Mouse (Mus musculus): ENCODE results near the gene Slco6d1.
"Not testable (repeated sequence)": the region's sequence is repeated elsewhere in the genome, so short reads cannot be mapped to it uniquely, and the experiment has no call there.

Gene Slco6d1

GRCm38 (mm10) chr1:98420824-98421223, at the start of gene Slco6d1:
TSS of gene Slco6d1 (plus strand) at chr1:98421124.
- in situ Hi-C loops (cut with MboI, MseI), result no loop called here

GRCm38 (mm10) chr1:98392001-98392400, 28.9 kb upstream of the Slco6d1 start:
- in situ Hi-C loops (cut with MboI, MseI), result no loop called here

GRCm38 (mm10) chr1:98447929-98448328, 27.0 kb downstream of the Slco6d1 start:
- in situ Hi-C loops (cut with MboI, MseI), result no loop called here

- in situ Hi-C loops (cut with MboI, MseI), result not testable (repeated sequence)
Observed at GRCm38 (mm10) chr1:98459224-98459623, 38.3 kb downstream of the Slco6d1 start.

- in situ Hi-C loops (cut with MboI, MseI), result not testable (repeated sequence)
Observed at GRCm38 (mm10) chr1:98476381-98476780, 55.5 kb downstream of the Slco6d1 start.

GRCm38 (mm10) chr1:98479243-98479642, 58.3 kb downstream of the Slco6d1 start:
- in situ Hi-C loops (cut with MboI, MseI), result no loop called here

DNA sequence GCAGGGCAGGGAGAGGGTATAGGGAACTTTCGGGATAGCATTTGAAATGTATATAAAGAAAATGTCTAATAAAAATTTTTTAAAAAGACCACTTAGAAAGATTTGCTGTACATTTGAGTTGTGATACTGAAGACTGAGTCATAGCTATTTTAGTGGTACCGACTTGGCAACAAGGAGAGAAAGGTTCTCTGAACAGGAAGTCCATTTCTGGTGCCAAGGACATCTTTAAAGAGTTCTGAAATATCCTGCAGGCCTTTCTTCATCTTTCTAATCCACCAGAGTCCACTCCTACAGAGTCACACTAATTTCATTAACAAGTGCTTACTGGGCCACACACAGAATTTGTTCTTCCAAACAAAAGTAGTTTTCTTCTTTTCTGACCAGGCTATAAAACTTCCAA, 85.1 kb downstream of the Slco6d1 start:
- in situ Hi-C loops (cut with MboI, MseI), result no loop called here

DNA sequence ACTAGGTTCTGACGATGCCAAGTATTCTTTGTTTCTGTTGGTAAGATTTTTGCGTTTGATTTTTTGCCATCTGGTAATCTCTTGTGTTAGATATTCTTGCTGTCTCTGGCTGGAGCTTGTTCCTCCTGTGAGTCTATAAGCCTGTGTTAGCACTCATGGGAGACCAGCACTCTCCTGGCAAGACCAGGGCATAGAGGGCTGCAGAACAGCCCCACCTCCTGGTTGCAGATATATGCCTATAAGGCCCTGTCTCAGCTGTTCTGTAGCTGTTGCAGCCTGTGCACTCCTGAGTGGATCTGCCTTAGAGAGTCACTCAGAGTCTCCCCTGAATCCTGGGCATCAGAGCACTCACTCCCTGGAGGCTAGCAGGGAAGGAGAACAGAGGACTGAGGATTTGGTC, 102.1 kb downstream of the Slco6d1 start:
- in situ Hi-C loops (cut with MboI, MseI), result no loop called here

DNA sequence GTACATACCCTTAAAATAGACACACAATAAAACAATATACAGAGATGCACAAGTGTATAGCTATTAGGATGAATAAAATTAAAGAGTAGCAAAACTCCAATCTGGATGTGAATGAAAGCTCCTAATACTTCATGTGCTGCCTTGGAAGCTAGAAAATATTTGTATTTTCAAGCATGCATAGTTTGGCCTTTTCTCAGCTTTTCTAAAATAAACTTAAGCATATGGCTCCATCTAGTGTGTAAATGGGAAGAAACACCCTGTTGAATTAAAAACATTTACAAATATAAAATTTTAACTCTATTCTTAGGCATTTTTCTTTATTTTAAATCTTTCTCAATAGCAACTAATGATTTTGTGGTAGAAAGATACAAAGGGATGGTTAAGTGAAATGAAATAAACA, 102.6 kb downstream of the Slco6d1 start:
- in situ Hi-C loops (cut with MboI, MseI), result no loop called here

- in situ Hi-C loops (cut with MboI, MseI), result not testable (repeated sequence)
Observed at GRCm38 (mm10) chr1:98528368-98528767, 107.4 kb downstream of the Slco6d1 start.

GRCm38 (mm10) chr1:98545372-98545771, 124.4 kb downstream of the Slco6d1 start:
- in situ Hi-C loops (cut with MboI, MseI), result no loop called here

DNA sequence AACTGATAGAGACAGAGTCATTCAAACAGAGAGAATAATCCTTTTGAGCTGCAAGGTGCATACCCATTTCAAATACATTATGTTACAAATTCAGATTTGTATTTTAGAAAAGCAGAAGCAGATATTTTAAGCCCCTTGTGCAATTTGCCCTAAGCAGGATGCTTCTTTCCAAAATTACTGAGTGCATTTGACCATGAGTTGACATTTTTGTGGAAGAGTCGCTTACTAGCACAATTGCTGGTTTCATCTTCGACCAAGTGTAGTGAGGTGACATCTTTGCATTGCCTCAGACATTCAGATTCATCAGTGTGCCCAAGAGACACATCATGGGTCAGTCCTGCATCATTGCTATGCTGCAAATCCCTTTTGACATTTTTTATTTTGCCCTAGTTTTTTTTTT, 133.5 kb downstream of the Slco6d1 start:
- in situ Hi-C loops (cut with MboI, MseI), result no loop called here

DNA sequence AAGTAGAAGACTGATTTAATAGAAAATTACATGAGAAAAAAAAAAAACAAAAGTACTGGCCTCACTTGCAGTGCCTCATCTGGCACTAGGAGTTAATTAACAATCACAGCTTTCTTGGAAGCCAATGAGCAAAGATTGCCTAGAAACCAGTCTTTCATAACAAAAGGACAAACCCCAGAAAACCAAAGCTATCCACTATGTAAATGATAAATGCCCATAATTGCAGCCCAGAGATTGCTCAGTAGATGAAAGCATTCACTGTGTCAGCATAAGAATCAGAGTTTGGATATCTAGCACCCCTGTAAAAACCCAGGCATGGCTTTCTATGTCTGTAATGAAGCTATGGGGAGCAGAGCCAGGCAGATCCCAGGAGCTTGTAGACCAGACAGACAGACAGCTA, 144.8 kb downstream of the Slco6d1 start:
- in situ Hi-C loops (cut with MboI, MseI), result no loop called here
